Mouse (Mus musculus) thymus, adult 2 months (tissue): ENCODE results near the gene Rnf157.

Source experiments
- CTCF ChIP-seq: fragments of 200-500 bp; IDR thresholded peaks from 2 replicates; pipeline ENCODE4 v1.5.1; 2012; ENCODE audit warnings: mild to moderate bottlenecking, control low read depth, low read length, moderate library complexity, borderline replicate concordance; ENCODE audit not compliant: control insufficient read depth, poor library complexity, insufficient read depth; ENCODE audit errors: extremely low read depth
- POLR2A ChIP-seq: fragments of 200-500 bp; IDR thresholded peaks from 2 replicates; pipeline ENCODE4 v1.6.1; 2012; ENCODE audit warnings: mild to moderate bottlenecking, low read length, control low read depth, moderate library complexity; ENCODE audit not compliant: control insufficient read depth, poor library complexity, insufficient read depth; ENCODE audit errors: extremely low read depth

DNA sequence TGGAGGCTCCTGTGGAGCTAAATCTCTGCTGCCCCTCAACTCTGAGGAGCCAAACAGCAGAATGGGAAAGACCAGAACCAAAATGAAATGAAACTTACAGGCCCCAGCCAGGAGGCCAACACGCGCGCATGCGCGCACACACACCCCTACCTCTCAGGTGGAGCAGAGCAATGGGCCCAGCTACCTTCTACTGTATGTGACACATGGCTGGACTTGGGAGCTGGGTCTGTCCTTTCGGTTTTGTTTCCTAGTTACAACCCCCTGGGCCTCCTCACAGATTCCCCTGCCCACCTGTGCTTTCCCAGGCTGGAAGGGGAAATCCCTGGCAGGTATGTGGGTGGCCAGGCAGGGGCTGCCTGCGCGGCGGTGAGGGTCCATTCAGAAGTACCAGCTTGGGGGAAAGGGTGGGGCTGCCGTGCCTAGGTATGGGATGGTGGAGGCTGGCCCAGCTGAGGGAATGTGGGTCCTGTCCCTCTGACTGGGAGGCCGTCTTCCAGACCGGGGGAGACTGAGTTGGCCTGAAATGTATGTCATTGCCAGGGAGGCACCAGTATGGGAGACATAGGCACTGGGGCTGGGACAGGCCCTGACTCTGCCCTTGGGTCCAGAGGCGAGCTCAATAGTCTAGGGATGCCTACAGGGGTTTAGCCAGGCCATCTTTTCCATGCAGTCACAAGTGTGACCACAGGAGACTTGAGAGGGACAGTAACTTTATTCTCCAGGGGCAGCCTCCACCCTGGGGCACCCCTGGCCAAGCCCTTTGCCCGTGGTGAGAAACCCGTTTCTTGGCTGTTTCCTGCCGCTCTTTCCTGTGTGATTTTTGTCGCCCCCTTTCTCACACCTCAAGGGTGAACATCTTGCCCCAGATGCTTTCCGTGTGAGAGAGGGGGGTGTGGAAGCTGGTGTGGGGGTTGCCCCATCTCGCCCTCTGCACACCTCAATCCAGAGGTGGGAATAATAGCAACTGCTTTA is 26.7 kb upstream of the Rnf157 start:
- no peak for TF ChIP-seq POLR2A
- TF ChIP-seq CTCF, result 0 out of 2 replicates have a peak, but pooled peaks have one; percentile 18
